Mouse (Mus musculus) CD8-positive naive resting alpha-beta T cell, adult 57 days (primary cell): Measurements from ENCODE around the gene Hbq1a. TPM values are rescaled to one million over a fixed set of nuclear protein-coding genes. Genes with fewer than 3 reads are reported as not detected.

Experiments
- total RNA-seq: library from RNA; stranded (reverse); gene quantifications from one replicate; pipeline ENCODE4 v1.2.4, GENCODE M21; 2023

Hbq1a gene
- total RNA-seq = not detected

GRCm38 (mm10) chr11:32299865-32300264 lies at the start of gene Hbq1a:
TSS of gene Hbq1a (plus strand) at chr11:32300069.

GRCm38 (mm10) chr11:32267188-32267884 lies 32.5 kb upstream of the Hbq1a start, which contains the start of gene Nprl3:
TSS of gene Nprl3 (minus strand) at chr11:32267707.

DNA sequence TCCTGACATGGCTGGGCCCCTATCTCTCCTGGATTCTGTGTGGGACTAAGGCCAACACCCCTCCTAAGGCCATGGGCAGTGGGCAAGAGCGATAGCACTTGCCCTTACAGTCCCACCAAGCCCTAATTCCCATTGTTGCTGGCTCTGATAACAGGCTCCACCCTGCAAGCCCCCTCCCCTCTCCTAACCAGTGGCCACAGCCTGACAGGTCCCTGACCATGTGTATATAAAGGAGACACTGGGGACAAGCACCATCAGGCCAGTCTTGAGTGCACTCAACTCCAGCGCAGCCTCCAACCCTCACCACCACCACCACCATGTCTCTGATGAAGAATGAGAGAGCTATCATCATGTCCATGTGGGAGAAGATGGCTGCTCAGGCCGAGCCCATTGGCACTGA lies 23.5 kb upstream of the Hbq1a start, which contains the start of gene Hba-x:
Gene Hba-x, plus strand, starts transcription at position 54 of the 400 bp plus-strand sequence.

GRCm38 (mm10) chr11:32283091-32283777 lies 16.6 kb upstream of the Hbq1a start, which contains the start of gene Hba-a1:
TSS of gene Hba-a1 (plus strand) at chr11:32283511.

GRCm38 (mm10) chr11:32286695-32287492 lies 13.0 kb upstream of the Hbq1a start, which contains the start of gene Hbq1b:
TSS of gene Hbq1b (plus strand) at chr11:32286965.

GRCm38 (mm10) chr11:32296203-32296602 lies 3.7 kb upstream of the Hbq1a start, which contains the start of gene Hba-a2:
TSS of gene Hba-a2 (plus strand) at chr11:32296489.

GRCm38 (mm10) chr11:32347607-32348432 lies 48.0 kb downstream of the Hbq1a start, which contains the start of gene Sh3pxd2b:
TSS of gene Sh3pxd2b (plus strand) at chr11:32347820.

Other genes with a start within 250 kb of the Hbq1a start
- 3.6 TPM for gene Il9r, start 99.8 kb upstream of the Hbq1a start, total RNA-seq
- gene Snrnp25, start 94.7 kb upstream of the Hbq1a start, total RNA-seq = 11.9 TPM
- 1.6 TPM for gene Rhbdf1, start 77.8 kb upstream of the Hbq1a start, total RNA-seq
- 26.3 TPM for gene Mpg, start 73.6 kb upstream of the Hbq1a start, total RNA-seq
- 58.9 TPM for gene Nprl3, start 32.4 kb upstream of the Hbq1a start, total RNA-seq
- gene Hba-x, start 23.7 kb upstream of the Hbq1a start, total RNA-seq = not detected
- gene Hba-a1, start 16.6 kb upstream of the Hbq1a start, total RNA-seq = 2,526 TPM
- gene Hbq1b, start 13.1 kb upstream of the Hbq1a start, total RNA-seq = not detected
- 1,657 TPM for gene Hba-a2, start 3.6 kb upstream of the Hbq1a start, total RNA-seq
- 0.12 TPM for gene Sh3pxd2b, start 47.8 kb downstream of the Hbq1a start, total RNA-seq
- 4.9 TPM for gene Ubtd2, start 155.3 kb downstream of the Hbq1a start, total RNA-seq
- 3.2 TPM for gene Efcab9, start 232.0 kb downstream of the Hbq1a start, total RNA-seq
- gene Stk10, start 233.2 kb downstream of the Hbq1a start, total RNA-seq = 273 TPM